Mouse (Mus musculus): ENCODE results near the gene Madd. TPM values are rescaled to one million over a fixed set of nuclear protein-coding genes. Genes with fewer than 3 reads are reported as not detected.

The Madd gene
- 34.1 and 38.5 TPM in 2 replicates for polyA plus RNA-seq (2015; fragmentation: Nextera tagmentation; extraction: Ambion mirVana)

- H3K9ac ChIP-seq, result peak within 1 kb of the TSS; percentile 85
- H3K4me1 ChIP-seq, result peaks cover 31% of the 10 kb centered on the region
- no peaks in the 10 kb centered on the region for H3K27me3 ChIP-seq
- peak within 1 kb of the TSS; percentile 80 for H3K4me2 ChIP-seq
- H3K4me3 ChIP-seq, result peak within 1 kb of the TSS; percentile 84
- 73% methylated on average over 15 of the region's 15 CpGs for WGBS
- peak within 1 kb of the TSS; percentile 89 for H3K27ac ChIP-seq
- ATAC-seq, result peak; percentile 2; the same call in 1 of the 2 replicates
- no peaks in the 10 kb centered on the region for H3K36me3 ChIP-seq (ENCODE audit: poor library complexity, severe bottlenecking)
- no peaks in the 10 kb centered on the region for H3K9me3 ChIP-seq (replicated peaks)
Observed at GRCm38 (mm10) chr2:91183711-91184405, at the start of gene Madd. Gene Madd, minus strand, starts transcription at chr2:91183837.

DNA sequence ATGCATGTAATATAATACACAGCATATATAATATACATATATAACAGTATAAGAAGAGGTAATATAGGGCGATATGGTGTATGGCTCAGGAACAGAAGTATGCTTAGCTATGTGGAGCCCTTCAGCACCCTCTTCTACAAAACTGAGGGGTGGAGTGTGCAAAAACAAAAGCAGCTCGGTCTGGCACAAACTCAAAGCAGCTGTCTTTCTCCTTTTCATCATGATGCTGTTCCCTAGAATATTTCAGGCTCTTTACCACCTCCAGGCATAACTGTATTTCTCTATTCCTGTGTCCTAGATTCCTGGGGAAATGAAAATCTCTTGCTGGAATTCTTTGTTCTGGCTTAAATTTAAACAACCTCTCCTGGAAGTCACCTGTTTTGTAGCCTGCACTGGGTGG lies 46.1 kb upstream of the Madd start:
- Histone ChIP-seq H3K9ac (no peak overlapping the region), H3K4me1 (no peaks in the 10 kb centered on the region), H3K4me3 (no peak overlapping the region), H3K27ac (no peak overlapping the region), H3K4me2 (no peak overlapping the region), H3K36me3 (ENCODE audit: poor library complexity, severe bottlenecking) (0 out of 2 replicates have a peak, but pooled peaks cover 6% of the 10 kb centered on the region), H3K27me3 (no peaks in the 10 kb centered on the region), H3K9me3 (replicated peaks) (no peaks in the 10 kb centered on the region)
- 83% methylated on average over 2 of the region's 2 CpGs for WGBS
- no peak for ATAC-seq

- no peaks in the 10 kb centered on the region for H3K4me1 ChIP-seq
- H3K4me2 ChIP-seq, result no peak overlapping the region
- no peak overlapping the region for H3K9ac ChIP-seq
- no peaks in the 10 kb centered on the region for H3K9me3 ChIP-seq (replicated peaks)
- WGBS, result 82% methylated on average over 2 of the region's 2 CpGs
- H3K4me3 ChIP-seq, result no peak overlapping the region
- no peaks in the 10 kb centered on the region for H3K36me3 ChIP-seq (ENCODE audit: poor library complexity, severe bottlenecking)
- H3K27ac ChIP-seq, result no peak overlapping the region
- ATAC-seq, result no peak
- H3K27me3 ChIP-seq, result no peaks in the 10 kb centered on the region
Observed at GRCm38 (mm10) chr2:91223614-91224013, 40.0 kb upstream of the Madd start.

- 95% methylated on average over 3 of the region's 3 CpGs for WGBS
- peaks cover 8% of the 10 kb centered on the region; the same call in 1 of the 2 replicates for H3K4me1 ChIP-seq
- no peaks in the 10 kb centered on the region for H3K9me3 ChIP-seq (replicated peaks)
- no peak overlapping the region for H3K4me2 ChIP-seq
- H3K27me3 ChIP-seq, result no peaks in the 10 kb centered on the region
- H3K9ac ChIP-seq, result no peak overlapping the region
- no peak overlapping the region for H3K27ac ChIP-seq
- no peak for ATAC-seq
- peaks cover 18% of the 10 kb centered on the region for H3K36me3 ChIP-seq (ENCODE audit: poor library complexity, severe bottlenecking)
- no peak overlapping the region for H3K4me3 ChIP-seq
Observed at GRCm38 (mm10) chr2:91220501-91220900, 36.9 kb upstream of the Madd start.

- Histone ChIP-seq H3K4me3 (no peak overlapping the region), H3K36me3 (ENCODE audit: poor library complexity, severe bottlenecking) (peaks cover 49% of the 10 kb centered on the region), H3K9me3 (replicated peaks) (no peaks in the 10 kb centered on the region), H3K4me1 (peaks cover 8% of the 10 kb centered on the region; the same call in 1 of the 2 replicates), H3K27ac (no peak overlapping the region), H3K27me3 (no peaks in the 10 kb centered on the region), H3K9ac (no peak overlapping the region), H3K4me2 (no peak overlapping the region)
- no peak for ATAC-seq
- WGBS, result 52% methylated on average over 4 of the region's 4 CpGs
Observed at GRCm38 (mm10) chr2:91217032-91217431, 33.4 kb upstream of the Madd start.

- H3K9me3 ChIP-seq (replicated peaks), result no peaks in the 10 kb centered on the region
- no peak overlapping the region for H3K4me2 ChIP-seq
- H3K4me3 ChIP-seq, result no peak overlapping the region
- no peak for ATAC-seq
- peaks cover 84% of the 10 kb centered on the region for H3K36me3 ChIP-seq (ENCODE audit: poor library complexity, severe bottlenecking)
- no peak overlapping the region for H3K9ac ChIP-seq
- no peaks in the 10 kb centered on the region for H3K27me3 ChIP-seq
- peaks cover 8% of the 10 kb centered on the region; the same call in 1 of the 2 replicates for H3K4me1 ChIP-seq
- H3K27ac ChIP-seq, result no peak overlapping the region
Observed at GRCm38 (mm10) chr2:91213311-91213710, 29.7 kb upstream of the Madd start.

GRCm38 (mm10) chr2:91206254-91206775 lies 22.7 kb upstream of the Madd start:
- Histone ChIP-seq H3K9ac (no peak overlapping the region), H3K9me3 (replicated peaks) (no peaks in the 10 kb centered on the region), H3K27me3 (no peaks in the 10 kb centered on the region), H3K4me2 (no peak overlapping the region), H3K4me1 (peaks cover 25% of the 10 kb centered on the region), H3K27ac (no peak overlapping the region), H3K36me3 (ENCODE audit: poor library complexity, severe bottlenecking) (peaks cover 67% of the 10 kb centered on the region), H3K4me3 (no peak overlapping the region)
- WGBS, result 91% methylated on average over 9 of the region's 9 CpGs
- ATAC-seq, result no peak

DNA sequence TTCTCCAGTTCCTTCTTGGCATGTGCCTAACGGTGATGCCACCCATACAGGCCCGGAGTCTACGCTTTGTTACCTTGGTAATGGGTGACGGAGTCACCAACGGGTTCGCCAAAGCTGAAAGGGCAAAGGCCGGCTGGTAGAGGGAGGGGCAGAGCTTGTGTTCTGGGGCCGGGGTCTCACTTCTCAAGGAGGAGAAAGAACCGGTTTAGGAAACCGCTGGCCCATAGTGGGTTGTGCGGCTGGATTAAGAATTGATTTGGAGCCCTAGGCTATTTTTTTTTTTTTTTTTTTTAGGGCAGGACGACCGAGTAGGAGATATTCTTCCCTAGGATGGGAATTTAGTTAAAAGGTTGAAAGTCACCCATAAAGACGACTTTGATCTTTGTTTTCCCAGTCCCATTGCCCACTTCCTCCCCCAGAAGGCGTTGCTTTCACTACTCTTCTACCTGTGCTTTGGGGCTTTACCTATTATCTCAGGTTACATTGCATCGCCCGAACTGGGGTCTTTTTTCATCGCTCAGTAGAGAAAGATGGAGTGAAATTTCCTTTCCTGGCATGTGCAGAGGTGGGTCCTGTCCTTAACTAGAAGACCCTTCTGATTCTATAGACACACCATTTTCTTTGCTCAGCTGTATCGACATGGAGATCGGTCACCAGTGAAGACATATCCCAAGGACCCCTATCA lies 19.5 kb upstream of the Madd start:
- peak overlapping the region; percentile 68 for H3K4me3 ChIP-seq
- ATAC-seq, result no peak
- 13% methylated on average over 20 of the region's 20 CpGs for WGBS
- peak overlapping the region; percentile 92 for H3K27ac ChIP-seq
- peaks cover 37% of the 10 kb centered on the region for H3K36me3 ChIP-seq (ENCODE audit: poor library complexity, severe bottlenecking)
- H3K4me1 ChIP-seq, result peaks cover 25% of the 10 kb centered on the region
- peak overlapping the region; percentile 78 for H3K4me2 ChIP-seq
- H3K9me3 ChIP-seq (replicated peaks), result no peaks in the 10 kb centered on the region
- H3K27me3 ChIP-seq, result no peaks in the 10 kb centered on the region
- H3K9ac ChIP-seq, result peak overlapping the region; percentile 85

DNA sequence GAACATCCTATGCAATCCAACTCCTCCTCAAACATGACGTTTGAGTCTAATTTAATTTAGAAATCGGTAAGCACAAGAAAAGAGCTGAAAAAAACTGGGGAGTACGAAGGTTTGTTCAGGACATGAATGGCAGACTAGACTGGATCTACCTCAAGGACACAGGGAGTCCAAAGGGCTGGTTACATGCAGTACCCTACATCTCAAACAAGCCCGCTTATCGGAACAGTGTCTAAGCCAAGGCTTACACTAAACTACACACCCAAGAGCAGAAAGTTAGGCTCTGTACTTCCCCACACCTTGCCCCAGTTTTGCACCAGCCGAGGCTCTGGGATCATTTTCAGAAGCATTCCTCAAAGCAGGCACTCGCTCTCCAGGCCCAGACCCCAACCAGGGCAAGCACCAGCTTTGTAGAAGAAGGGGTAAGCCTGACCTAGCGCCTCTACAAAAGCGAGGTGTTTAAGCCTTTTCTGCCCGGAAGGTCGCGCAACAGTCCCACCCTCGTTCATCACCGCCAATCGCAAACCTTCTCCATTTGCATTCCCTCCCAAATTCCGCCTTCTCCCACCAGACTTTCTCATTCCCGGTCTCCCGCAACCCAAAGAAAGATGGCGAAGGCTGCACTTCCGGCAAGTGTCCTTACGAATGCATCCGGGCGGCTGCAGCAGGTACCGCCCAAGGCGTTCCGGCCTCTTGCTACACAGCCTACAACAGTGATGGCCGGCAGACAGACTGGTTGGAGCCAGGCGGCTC lies 18.8 kb upstream of the Madd start, which contains the start of the genes Nr1h3 and Acp2:
Nr1h3 (minus strand) TSS at position 613 of the 750 bp plus-strand sequence.
Acp2 (plus strand) TSS at position 664 of the 750 bp plus-strand sequence.
- Histone ChIP-seq H3K27me3 (no peaks in the 10 kb centered on the region), H3K9ac (peak within 1 kb of the TSS; percentile 85), H3K9me3 (replicated peaks) (no peaks in the 10 kb centered on the region), H3K4me1 (peaks cover 25% of the 10 kb centered on the region), H3K36me3 (ENCODE audit: poor library complexity, severe bottlenecking) (peaks cover 29% of the 10 kb centered on the region), H3K27ac (peak within 1 kb of the TSS; percentile 92), H3K4me2 (peak within 1 kb of the TSS; percentile 78), H3K4me3 (peak within 1 kb of the TSS; percentile 68)
- 3% methylated on average over 28 of the region's 28 CpGs for WGBS
- peak; percentile 98 for ATAC-seq

DNA sequence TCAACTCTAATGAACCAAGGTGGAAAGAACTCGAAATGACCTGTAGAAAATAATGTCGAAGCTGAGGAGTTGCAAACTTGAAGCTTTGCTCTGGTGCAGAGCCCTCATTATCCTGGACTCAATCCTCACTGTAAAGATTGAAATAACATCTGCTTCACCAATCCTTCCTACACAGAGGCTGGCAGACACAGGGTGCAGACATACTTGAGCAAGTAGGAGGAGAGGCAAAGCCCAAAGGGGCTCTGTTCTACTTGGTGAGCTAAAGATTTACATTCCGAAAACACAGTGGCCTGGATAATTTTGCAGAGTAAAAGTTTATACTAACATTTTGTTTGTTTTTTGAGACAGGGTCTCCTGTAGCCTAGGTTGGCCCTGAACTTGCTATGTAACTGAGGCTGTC lies 15.3 kb upstream of the Madd start:
- Histone ChIP-seq H3K4me3 (no peak overlapping the region), H3K36me3 (ENCODE audit: poor library complexity, severe bottlenecking) (no peaks in the 10 kb centered on the region), H3K4me1 (peaks cover 26% of the 10 kb centered on the region), H3K9me3 (replicated peaks) (no peaks in the 10 kb centered on the region), H3K27me3 (no peaks in the 10 kb centered on the region), H3K9ac (no peak overlapping the region), H3K4me2 (no peak overlapping the region), H3K27ac (no peak overlapping the region)
- no peak for ATAC-seq
- 82% methylated on average over 3 of the region's 3 CpGs for WGBS

DNA sequence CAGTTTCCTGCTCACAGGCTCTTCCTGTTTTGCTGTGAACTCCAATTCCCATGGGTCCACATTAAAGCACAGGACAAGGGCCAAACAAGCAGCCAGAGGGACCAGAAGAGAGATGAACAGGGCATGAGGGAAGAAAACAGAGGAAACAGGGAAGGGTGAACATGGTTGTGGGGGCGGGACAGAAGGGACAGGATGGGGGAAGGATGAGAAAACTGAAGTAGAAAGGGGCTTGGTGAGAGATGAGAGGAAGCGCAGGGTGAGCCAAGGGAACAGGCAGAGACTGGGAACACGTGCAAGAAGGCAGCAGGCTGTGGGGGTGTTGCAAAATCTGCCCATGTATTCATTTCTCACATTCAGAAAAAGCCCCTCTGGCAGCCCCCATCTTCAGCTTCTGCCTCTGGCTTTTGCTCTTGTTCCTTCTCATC lies 13.0 kb upstream of the Madd start:
- H3K4me2 ChIP-seq, result no peak overlapping the region
- peaks cover 13% of the 10 kb centered on the region for H3K4me1 ChIP-seq
- H3K9me3 ChIP-seq (replicated peaks), result no peaks in the 10 kb centered on the region
- ATAC-seq, result no peak
- no peak overlapping the region for H3K4me3 ChIP-seq
- H3K27me3 ChIP-seq, result no peaks in the 10 kb centered on the region
- 71% methylated on average over 3 of the region's 3 CpGs for WGBS
- H3K27ac ChIP-seq, result no peak overlapping the region
- H3K36me3 ChIP-seq (ENCODE audit: poor library complexity, severe bottlenecking), result no peaks in the 10 kb centered on the region
- no peak overlapping the region for H3K9ac ChIP-seq
